Mouse (Mus musculus): Measurements from ENCODE around the gene Foxp2. TPM values are rescaled to one million over a fixed set of nuclear protein-coding genes. Genes with fewer than 3 reads are reported as not detected.

Gene Foxp2
- polyA plus RNA-seq (2015; fragmentation: Nextera tagmentation; extraction: Ambion mirVana): 5.2 and 8.9 TPM in 2 replicates

DNA sequence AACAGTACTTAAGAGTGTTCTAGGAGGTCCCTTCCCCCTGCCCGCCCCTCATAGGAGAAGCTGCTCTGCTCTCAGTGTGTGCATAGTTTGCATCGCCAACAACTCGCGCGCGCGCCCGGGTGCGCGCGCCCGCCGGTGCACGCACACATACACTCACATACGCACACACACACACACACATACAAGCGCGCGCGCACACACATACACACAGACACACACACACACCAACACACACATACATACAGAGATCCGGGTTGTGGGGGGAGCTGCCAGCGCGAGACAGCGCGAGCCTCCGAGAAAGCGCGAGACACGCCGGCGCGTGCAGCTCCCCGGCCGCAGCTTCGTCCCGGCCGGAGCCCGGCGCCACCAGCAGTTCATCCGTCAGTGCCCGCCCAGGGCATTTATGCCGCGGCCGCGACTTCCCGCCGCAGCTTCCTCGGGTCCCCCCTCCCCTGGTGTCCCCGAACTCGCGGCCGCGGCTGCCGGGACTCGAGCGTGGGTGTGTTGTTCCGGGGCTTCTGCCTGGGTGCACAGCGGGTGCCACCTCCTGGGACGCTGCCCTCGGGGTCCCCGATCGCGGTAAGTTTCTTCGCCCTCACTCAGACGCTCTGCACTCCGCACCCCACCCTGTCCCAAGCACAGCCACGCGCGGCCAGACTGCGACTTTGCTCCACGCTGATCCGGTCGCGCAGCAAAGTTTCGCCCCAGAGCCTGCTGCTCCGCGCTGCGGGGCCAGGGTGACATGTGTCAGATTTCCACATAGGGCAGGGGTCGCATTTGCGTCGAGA lies at the start of gene Foxp2:
Foxp2 (plus strand) TSS at position 167 of the 788 bp plus-strand sequence.
- peak within 1 kb of the TSS; percentile 62 for H3K9ac ChIP-seq
- peak within 1 kb of the TSS; percentile 67 for H3K4me3 ChIP-seq (replicated peaks)
- H3K27me3 ChIP-seq: peaks cover 32% of the 10 kb centered on the region
- peak within 1 kb of the TSS; percentile 55; the same call in 1 of the 2 replicates for H3K27ac ChIP-seq (replicated peaks)
- WGBS: under 1% methylated on average over 73 of the region's 80 CpGs
- H3K4me1 ChIP-seq: peaks cover 21% of the 10 kb centered on the region
- H3K4me2 ChIP-seq (replicated peaks): peak within 1 kb of the TSS; percentile 95
- ATAC-seq (ENCODE audit: insufficient number of reproducible peaks, low FRiP score, low TSS enrichment, low read depth): peak; percentile 70
- H3K9me3 ChIP-seq (replicated peaks): no peaks in the 10 kb centered on the region
- no peaks in the 10 kb centered on the region for H3K36me3 ChIP-seq

DNA sequence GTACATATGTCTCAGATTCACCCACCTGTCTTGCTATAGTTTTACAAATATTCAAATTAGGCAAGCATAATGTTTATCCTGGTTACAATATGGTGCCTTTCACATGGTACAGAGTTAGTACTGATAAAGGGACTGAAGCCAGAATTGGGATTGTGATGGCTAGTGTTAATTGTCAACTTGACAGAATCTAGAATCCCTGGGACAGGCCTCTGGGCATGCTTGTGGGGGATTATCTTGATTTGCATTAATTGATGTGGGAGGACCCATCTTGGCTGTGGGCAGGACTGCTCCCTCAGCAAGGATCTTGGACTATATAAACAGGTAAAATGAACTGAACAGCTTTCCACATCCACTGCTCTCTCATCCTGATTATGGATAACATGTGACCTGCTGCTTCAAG lies 15.9 kb upstream of the Foxp2 start:
- H3K4me1 ChIP-seq: no peaks in the 10 kb centered on the region
- no peaks in the 10 kb centered on the region for H3K27me3 ChIP-seq
- H3K4me2 ChIP-seq (replicated peaks): no peak overlapping the region
- H3K36me3 ChIP-seq: no peaks in the 10 kb centered on the region
- H3K4me3 ChIP-seq (replicated peaks): no peak overlapping the region
- H3K27ac ChIP-seq (replicated peaks): no peak overlapping the region
- H3K9ac ChIP-seq: no peak overlapping the region
- H3K9me3 ChIP-seq (replicated peaks): no peaks in the 10 kb centered on the region
- no peak for ATAC-seq (ENCODE audit: insufficient number of reproducible peaks, low FRiP score, low TSS enrichment, low read depth)

DNA sequence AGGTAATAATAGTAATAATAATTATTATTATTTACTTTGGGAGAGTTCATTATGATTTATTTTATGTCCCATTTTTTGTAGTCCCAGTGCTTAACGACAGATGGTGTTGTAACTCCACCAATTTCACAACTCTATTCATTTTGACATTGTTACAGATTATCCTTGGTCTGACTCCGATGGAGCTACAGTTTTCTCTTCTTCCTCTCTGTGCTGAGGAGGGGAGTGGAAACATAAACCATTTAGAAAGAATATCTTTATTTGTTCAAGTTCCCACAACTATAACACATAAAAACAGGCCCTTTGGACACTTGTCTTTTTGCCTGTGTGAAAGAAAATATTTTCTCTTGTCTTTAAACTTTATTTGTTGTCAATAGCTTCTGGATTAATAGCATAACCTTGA lies 4.1 kb upstream of the Foxp2 start:
- Histone ChIP-seq H3K4me1 (peaks cover 16% of the 10 kb centered on the region), H3K9ac (no peak overlapping the region), H3K4me3 (replicated peaks) (no peak overlapping the region), H3K27ac (replicated peaks) (no peak overlapping the region), H3K27me3 (peaks cover 27% of the 10 kb centered on the region), H3K36me3 (no peaks in the 10 kb centered on the region), H3K9me3 (replicated peaks) (no peaks in the 10 kb centered on the region), H3K4me2 (replicated peaks) (no peak overlapping the region)
- 4% methylated on average over 2 of the region's 2 CpGs for WGBS
- no peak for ATAC-seq (ENCODE audit: insufficient number of reproducible peaks, low FRiP score, low TSS enrichment, low read depth)

DNA sequence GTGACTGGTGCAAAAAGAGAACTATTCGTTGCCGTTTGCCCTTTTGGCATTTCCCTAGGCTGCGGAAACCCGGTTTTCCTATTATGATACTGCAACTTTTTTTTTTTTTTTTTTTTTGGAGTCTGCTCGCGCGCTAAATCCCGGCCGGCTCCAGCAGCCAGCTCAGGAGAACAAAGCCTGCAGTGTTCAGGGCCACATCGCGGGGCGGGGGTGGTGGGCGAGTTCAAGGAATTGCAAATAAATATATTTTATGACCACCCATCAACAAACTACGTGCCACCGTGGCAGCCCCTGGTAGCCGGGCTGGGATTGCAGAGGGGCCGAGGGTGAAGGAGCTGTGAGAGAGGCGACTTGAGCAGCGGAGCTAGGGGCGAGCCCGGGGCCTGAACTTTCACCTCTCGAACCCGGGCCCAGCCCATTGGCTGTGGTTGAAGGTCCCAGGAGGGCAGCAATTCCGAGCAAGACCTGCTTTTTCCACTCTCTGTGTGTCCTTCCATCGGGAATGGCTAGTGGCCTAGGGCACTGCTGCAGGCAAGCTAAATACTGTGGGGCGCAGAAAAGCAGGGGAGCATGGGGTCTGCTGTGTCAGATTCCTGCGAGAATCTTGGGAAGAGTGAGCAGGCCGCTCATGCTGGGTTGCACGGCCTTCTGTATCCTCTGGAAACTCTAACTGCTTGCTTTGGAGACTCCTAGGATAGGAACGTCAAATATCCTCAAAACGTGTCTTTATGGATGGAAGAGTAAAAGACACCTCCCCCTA lies 2.9 kb upstream of the Foxp2 start:
- H3K9me3 ChIP-seq (replicated peaks): no peaks in the 10 kb centered on the region
- WGBS: 8% methylated on average over 31 of the region's 31 CpGs
- H3K9ac ChIP-seq: no peak overlapping the region
- H3K4me2 ChIP-seq (replicated peaks): peak overlapping the region; percentile 37
- no peak for ATAC-seq (ENCODE audit: insufficient number of reproducible peaks, low FRiP score, low TSS enrichment, low read depth)
- peak overlapping the region; percentile 16 for H3K4me3 ChIP-seq (replicated peaks)
- peaks cover 32% of the 10 kb centered on the region for H3K27me3 ChIP-seq
- peaks cover 21% of the 10 kb centered on the region for H3K4me1 ChIP-seq
- no peak overlapping the region for H3K27ac ChIP-seq (replicated peaks)
- no peaks in the 10 kb centered on the region for H3K36me3 ChIP-seq

- H3K27ac ChIP-seq (replicated peaks): no peak overlapping the region
- 14% methylated on average over 19 of the region's 19 CpGs for WGBS
- H3K36me3 ChIP-seq: no peaks in the 10 kb centered on the region
- H3K9me3 ChIP-seq (replicated peaks): no peaks in the 10 kb centered on the region
- no peak for ATAC-seq (ENCODE audit: insufficient number of reproducible peaks, low FRiP score, low TSS enrichment, low read depth)
- H3K9ac ChIP-seq: no peak overlapping the region
- H3K4me1 ChIP-seq: peaks cover 21% of the 10 kb centered on the region
- H3K4me3 ChIP-seq (replicated peaks): peak overlapping the region; percentile 22; the same call in 1 of the 2 replicates
- H3K4me2 ChIP-seq (replicated peaks): peak overlapping the region; percentile 95
- peaks cover 32% of the 10 kb centered on the region for H3K27me3 ChIP-seq
These were observed 2.0 kb upstream of the Foxp2 start for GRCm38 (mm10) chr6:14899021-14899610.

DNA sequence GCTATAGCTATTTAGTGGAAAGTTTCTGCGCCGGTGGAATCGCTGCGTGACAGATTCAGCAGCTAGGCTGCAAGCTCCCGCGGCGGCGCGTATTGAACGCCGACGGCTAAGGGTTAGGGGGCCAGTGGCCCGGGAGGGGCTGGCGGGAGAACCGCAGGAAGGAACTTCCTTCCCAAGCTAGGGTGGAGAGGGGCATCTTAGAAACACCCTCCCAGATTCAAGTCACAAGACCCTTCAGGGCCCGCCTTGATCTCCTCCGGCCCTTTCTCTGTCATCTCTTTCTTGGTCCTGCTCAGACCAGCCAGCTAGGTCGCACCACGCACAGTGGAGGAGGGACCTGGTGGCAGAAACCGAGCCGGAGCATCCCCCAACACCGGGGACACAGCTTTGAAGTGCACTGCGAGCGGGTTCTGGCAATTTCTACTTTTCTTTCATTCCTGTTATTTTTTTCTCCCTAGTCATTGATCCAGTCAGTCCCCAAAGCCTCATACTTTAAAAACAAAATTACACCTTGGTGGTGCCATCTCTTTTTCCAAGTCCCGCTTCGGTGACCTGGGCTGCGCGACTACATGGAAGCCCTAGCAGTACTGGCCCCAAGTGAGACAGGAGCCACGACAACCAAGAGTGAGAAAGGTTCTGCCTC lies 1.1 kb upstream of the Foxp2 start:
- peak; percentile 29; the same call in 1 of the 2 replicates for ATAC-seq (ENCODE audit: insufficient number of reproducible peaks, low FRiP score, low TSS enrichment, low read depth)
- 1% methylated on average over 29 of the region's 29 CpGs for WGBS

GRCm38 (mm10) chr6:14900579-14901021 lies 549 bp upstream of the Foxp2 start:
- Histone ChIP-seq H3K4me3 (replicated peaks) (peak overlapping the region; percentile 67), H3K27me3 (peaks cover 32% of the 10 kb centered on the region), H3K9me3 (replicated peaks) (no peaks in the 10 kb centered on the region), H3K4me2 (replicated peaks) (peak overlapping the region; percentile 95), H3K27ac (replicated peaks) (peak overlapping the region; percentile 55; the same call in 1 of the 2 replicates), H3K9ac (no peak overlapping the region), H3K36me3 (no peaks in the 10 kb centered on the region), H3K4me1 (peaks cover 21% of the 10 kb centered on the region)
- ATAC-seq (ENCODE audit: insufficient number of reproducible peaks, low FRiP score, low TSS enrichment, low read depth): peak; percentile 83
- WGBS: 0% methylated on average over 20 of the region's 20 CpGs

More for the DNA sequence above, 1.1 kb upstream of the Foxp2 start:
- Histone ChIP-seq H3K27me3 (peaks cover 32% of the 10 kb centered on the region), H3K4me1 (peaks cover 21% of the 10 kb centered on the region), H3K4me3 (replicated peaks) (peak overlapping the region; percentile 67), H3K9ac (no peak overlapping the region), H3K27ac (replicated peaks) (peak overlapping the region; percentile 51; the same call in 1 of the 2 replicates), H3K36me3 (no peaks in the 10 kb centered on the region), H3K9me3 (replicated peaks) (no peaks in the 10 kb centered on the region), H3K4me2 (replicated peaks) (peak overlapping the region; percentile 95)

DNA sequence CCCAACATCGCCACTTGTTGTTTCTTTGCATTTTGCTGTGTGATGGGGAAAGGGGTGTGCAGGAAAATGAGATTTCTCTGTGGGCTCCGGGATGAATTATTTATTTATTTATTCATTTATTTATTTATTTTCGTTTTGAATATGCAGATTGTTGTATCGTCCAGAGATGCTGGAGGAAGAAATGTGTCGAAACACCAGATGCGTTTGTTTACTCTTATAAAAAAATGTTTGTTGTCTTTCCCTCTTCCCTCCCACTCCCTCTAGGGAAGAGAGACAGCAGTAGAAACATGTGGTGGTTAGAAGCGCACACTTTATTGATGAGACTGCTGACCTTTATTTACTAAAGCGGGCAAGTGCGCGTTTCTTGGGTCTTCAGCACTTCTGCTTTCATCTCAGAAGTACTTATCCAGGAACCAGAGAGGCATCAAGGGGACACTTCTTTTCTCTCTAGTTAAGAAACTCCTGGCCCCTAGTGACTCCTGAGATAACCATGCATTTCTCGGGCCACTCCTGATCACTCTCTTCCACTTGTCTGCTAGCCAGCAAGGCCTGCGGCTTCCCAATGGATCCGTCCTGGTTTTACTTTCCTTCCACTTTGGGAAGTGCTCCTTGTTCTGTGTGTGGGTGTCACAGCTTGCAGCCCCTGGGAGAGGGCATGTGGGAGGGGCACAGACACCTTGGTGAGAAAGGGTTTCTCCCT lies 972 bp downstream of the Foxp2 start:
- Histone ChIP-seq H3K27me3 (peaks cover 32% of the 10 kb centered on the region), H3K9me3 (replicated peaks) (no peaks in the 10 kb centered on the region), H3K9ac (peak overlapping the region; percentile 62), H3K36me3 (no peaks in the 10 kb centered on the region), H3K27ac (replicated peaks) (no peak overlapping the region), H3K4me2 (replicated peaks) (peak overlapping the region; percentile 95), H3K4me1 (peaks cover 21% of the 10 kb centered on the region), H3K4me3 (replicated peaks) (peak overlapping the region; percentile 67)
- ATAC-seq (ENCODE audit: insufficient number of reproducible peaks, low FRiP score, low TSS enrichment, low read depth): no peak
- WGBS: 5% methylated on average over 13 of the region's 13 CpGs

- ATAC-seq (ENCODE audit: insufficient number of reproducible peaks, low FRiP score, low TSS enrichment, low read depth): no peak
- no peaks in the 10 kb centered on the region for H3K9me3 ChIP-seq (replicated peaks)
- no peak overlapping the region for H3K4me2 ChIP-seq (replicated peaks)
- H3K27ac ChIP-seq (replicated peaks): no peak overlapping the region
- H3K4me1 ChIP-seq: peaks cover 18% of the 10 kb centered on the region
- no peaks in the 10 kb centered on the region for H3K36me3 ChIP-seq
- no peak overlapping the region for H3K4me3 ChIP-seq (replicated peaks)
- 20% methylated on average over 5 of the region's 5 CpGs for WGBS
- no peak overlapping the region for H3K9ac ChIP-seq
- peaks cover 23% of the 10 kb centered on the region for H3K27me3 ChIP-seq
These were observed 2.3 kb downstream of the Foxp2 start for GRCm38 (mm10) chr6:14903271-14903965.

GRCm38 (mm10) chr6:14915066-14915465 lies 13.9 kb downstream of the Foxp2 start:
- no peak for ATAC-seq (ENCODE audit: insufficient number of reproducible peaks, low FRiP score, low TSS enrichment, low read depth)
- H3K36me3 ChIP-seq: no peaks in the 10 kb centered on the region
- WGBS: 64% methylated on average over 2 of the region's 2 CpGs

More at GRCm38 (mm10) chr6:14915066-14915465, 13.9 kb downstream of the Foxp2 start:
- no peaks in the 10 kb centered on the region for H3K4me1 ChIP-seq
- no peaks in the 10 kb centered on the region for H3K27me3 ChIP-seq
- H3K27ac ChIP-seq (replicated peaks): no peak overlapping the region
- H3K4me2 ChIP-seq (replicated peaks): no peak overlapping the region
- no peak overlapping the region for H3K4me3 ChIP-seq (replicated peaks)
- no peaks in the 10 kb centered on the region for H3K9me3 ChIP-seq (replicated peaks)
- H3K9ac ChIP-seq: no peak overlapping the region
